Mouse (Mus musculus) heart, embryonic 11.5 days (tissue): ENCODE results near the gene Arhgap17. TPM values are rescaled to one million over a fixed set of nuclear protein-coding genes. Genes with fewer than 3 reads are reported as not detected.
A peak's percentile ranks its signal among the peaks of the same experiment; 100 is the strongest.

ENCODE experiments used
- ATAC-seq: fragments of 200-750 bp; cut with Nextera tagmentation; replicated peaks from 2 replicates; pipeline ENCODE4 v1.8.0; 2017; ENCODE audit warnings: moderate library complexity; ENCODE audit not compliant: insufficient number of reproducible peaks, low FRiP score, low TSS enrichment
- H3K27ac ChIP-seq: fragments of 300-500 bp; sonication (generic); 2 replicates; pipeline ENCODE4 v1.5.1; 2014; ENCODE audit warnings: mild to moderate bottlenecking, low read depth, low read length
- H3K27me3 ChIP-seq: fragments of 300-500 bp; sonication (generic); 2 replicates; pipeline ENCODE4 v1.6.1; 2014; ENCODE audit warnings: mild to moderate bottlenecking, low read length, mixed read lengths; ENCODE audit not compliant: control insufficient read depth, insufficient read depth
- H3K36me3 ChIP-seq: fragments of 300-500 bp; sonication (generic); 2 replicates; pipeline ENCODE4 v1.6.1; 2014; ENCODE audit warnings: mild to moderate bottlenecking, low read length, moderate library complexity, mixed read lengths; ENCODE audit not compliant: control insufficient read depth, insufficient read depth
- H3K4me1 ChIP-seq: fragments of 300-500 bp; sonication (generic); 2 replicates; pipeline ENCODE4 v1.6.1; 2014; ENCODE audit warnings: low read length; ENCODE audit not compliant: control insufficient read depth, insufficient read depth
- H3K4me2 ChIP-seq: fragments of 300-500 bp; sonication (generic); 2 replicates; pipeline ENCODE4 v1.6.1; 2014; ENCODE audit warnings: mild to moderate bottlenecking, moderate library complexity
- H3K4me3 ChIP-seq: fragments of 300-500 bp; sonication (generic); 2 replicates; pipeline ENCODE4 v1.5.1; 2014; ENCODE audit warnings: low read depth, low read length
- H3K9ac ChIP-seq: fragments of 300-500 bp; sonication (generic); 2 replicates; pipeline ENCODE4 v1.6.1; 2014; ENCODE audit warnings: mild to moderate bottlenecking, low read depth, low read length, moderate library complexity
- H3K9me3 ChIP-seq: fragments of 300-500 bp; sonication (generic); replicated peaks from 2 replicates; pipeline ENCODE4 v1.6.1; 2016; ENCODE audit warnings: low read length; ENCODE audit not compliant: control insufficient read depth
- WGBS: fragments of 180-500 bp; shearing (Covaris S2); extraction: QIAGEN DNeasy Blood & Tissue Kit; methylation state at CpG from one replicate; pipeline ENCODE4 v1.1.7; 2014; ENCODE audit not compliant: insufficient replicate concordance; 5-methylcytosine and 5-hydroxymethylcytosine counted together
- polyA plus RNA-seq: library from polyadenylated mRNA; unstranded; fragments of >200 nt; fragmentation: Nextera tagmentation; extraction: Ambion mirVana; gene quantifications from 2 replicates; pipeline ENCODE4 v1.2.1, GENCODE M21; 2014

Arhgap17 gene
- 21.1 and 23.0 TPM in 2 replicates for polyA plus RNA-seq

DNA sequence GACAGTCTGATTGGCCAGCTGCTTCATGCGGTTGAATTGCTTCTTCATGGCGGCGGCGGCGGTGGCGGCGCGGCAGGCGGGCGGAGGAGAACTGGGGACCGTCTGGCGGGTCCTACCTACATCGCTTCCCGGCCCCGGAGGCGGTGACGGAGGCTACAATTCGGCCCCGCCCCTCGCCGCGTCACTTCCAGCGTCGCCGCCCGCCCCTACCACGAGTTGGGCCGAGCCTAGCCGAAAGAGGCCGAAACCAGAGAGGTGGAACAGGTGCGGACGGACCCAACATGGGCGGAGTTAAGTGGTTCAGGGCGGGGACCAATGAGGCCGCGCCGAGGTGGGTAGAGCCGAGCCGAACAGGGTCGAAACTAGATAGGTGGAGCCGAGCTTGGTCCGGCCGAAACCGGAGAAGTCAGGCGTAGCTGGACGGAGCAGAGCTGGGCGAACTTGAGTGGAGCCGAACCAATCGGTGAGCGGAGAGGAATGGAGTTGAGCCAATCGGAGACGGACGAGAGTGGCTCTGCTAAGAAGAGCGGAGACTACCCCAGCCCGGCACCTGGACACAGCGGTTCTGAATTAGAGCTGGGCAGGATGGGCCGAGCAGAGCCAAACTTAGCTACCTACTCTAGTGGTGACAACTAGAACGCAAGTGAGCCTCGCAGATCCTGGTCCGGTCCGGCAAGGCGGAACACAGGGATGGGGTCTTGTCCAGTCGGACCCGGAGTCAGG, at the start of gene Arhgap17, which contains the start of gene Lcmt1:
Arhgap17 (minus strand) TSS at position 157 of the 723 bp plus-strand sequence.
Lcmt1 (plus strand) TSS at position 26 of the 723 bp plus-strand sequence.
- ATAC-seq, result peak; percentile 98

DNA sequence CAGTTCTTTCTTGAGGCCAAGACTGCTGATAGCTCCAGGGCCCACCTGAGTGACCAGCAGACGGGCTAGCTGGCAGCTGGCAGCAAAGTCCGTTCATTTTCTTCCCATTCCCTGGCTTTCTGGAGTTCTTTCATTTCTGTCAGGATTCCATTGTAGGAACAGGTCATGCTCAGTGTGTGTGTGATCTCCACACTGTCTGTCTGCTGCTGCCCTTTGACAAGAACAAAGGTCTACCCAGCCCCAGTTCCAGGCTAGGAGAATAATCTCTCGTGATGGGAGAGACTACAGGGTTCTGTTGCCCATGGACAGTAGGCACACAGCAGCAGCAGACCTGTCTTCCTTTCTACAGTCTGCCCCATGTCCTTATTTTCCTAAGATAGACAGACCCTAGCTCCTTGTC, 47.9 kb upstream of the Arhgap17 start:
- ATAC-seq, result no peak
- no peak overlapping the region for H3K4me2 ChIP-seq

More for the DNA sequence above, at the start of gene Arhgap17, which contains the start of gene Lcmt1:
- Histone ChIP-seq H3K27me3 (no peaks in the 10 kb centered on the region), H3K27ac (peak within 1 kb of the TSS; percentile 82), H3K9me3 (no peaks in the 10 kb centered on the region), H3K4me3 (peak within 1 kb of the TSS; percentile 71), H3K4me1 (peaks cover 28% of the 10 kb centered on the region), H3K9ac (peak within 1 kb of the TSS; percentile 78), H3K36me3 (no peaks in the 10 kb centered on the region), H3K4me2 (peak within 1 kb of the TSS; percentile 87)
- WGBS, result under 1% methylated on average over 64 of the region's 64 CpGs

DNA sequence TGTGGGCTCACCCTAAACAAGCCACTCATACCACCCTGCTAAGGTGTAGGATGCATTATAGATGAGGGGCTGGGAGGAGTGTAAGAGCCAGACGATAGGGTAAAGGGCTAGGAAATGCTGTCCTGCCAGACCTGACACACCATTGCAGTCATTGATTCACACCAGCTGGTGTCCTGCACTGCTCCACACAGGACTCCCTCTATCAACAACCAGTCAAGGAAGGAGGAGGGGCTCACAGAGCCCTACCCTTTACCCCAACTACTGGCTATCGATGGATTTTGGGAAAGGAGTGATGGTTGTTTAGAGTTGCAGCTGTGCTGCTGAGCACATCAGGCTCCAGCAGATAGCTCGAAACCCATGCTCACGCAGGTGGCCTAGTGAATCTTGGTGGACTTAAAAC, 47.1 kb upstream of the Arhgap17 start:
- ATAC-seq, result no peak
- Histone ChIP-seq H3K27ac (no peak overlapping the region), H3K4me3 (no peak overlapping the region), H3K27me3 (no peaks in the 10 kb centered on the region), H3K4me1 (no peaks in the 10 kb centered on the region), H3K9ac (no peak overlapping the region), H3K4me2 (no peak overlapping the region), H3K36me3 (no peaks in the 10 kb centered on the region), H3K9me3 (no peaks in the 10 kb centered on the region)
- WGBS, result 57% methylated on average over 4 of the region's 4 CpGs

More for the DNA sequence above, 47.9 kb upstream of the Arhgap17 start:
- WGBS, result 86% methylated on average over 3 of the region's 3 CpGs
- no peak overlapping the region for H3K9ac ChIP-seq
- H3K4me3 ChIP-seq, result no peak overlapping the region
- H3K9me3 ChIP-seq, result no peaks in the 10 kb centered on the region
- H3K27ac ChIP-seq, result no peak overlapping the region
- no peaks in the 10 kb centered on the region for H3K4me1 ChIP-seq
- H3K27me3 ChIP-seq, result no peaks in the 10 kb centered on the region
- peaks cover 6% of the 10 kb centered on the region for H3K36me3 ChIP-seq

DNA sequence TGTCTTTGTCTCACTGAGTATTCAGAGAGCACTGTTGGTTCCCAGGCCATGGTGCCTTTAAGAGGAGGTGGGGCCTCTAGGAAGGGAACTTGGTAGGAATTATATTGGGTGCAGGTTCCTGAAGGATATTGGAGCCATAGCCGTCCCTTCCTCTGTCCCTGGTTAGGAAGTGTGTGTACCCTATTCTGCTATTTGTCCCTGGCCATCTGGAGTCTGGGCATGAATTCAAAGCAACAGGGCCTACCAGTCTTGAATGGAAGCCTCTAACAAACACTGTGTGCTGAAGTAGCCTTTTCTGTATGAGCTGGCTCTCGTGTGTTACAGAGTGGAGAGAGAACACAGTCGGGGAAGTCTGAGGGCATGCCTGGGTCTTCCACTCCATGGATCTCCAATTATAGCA, 42.4 kb upstream of the Arhgap17 start:
- no peak for ATAC-seq
- H3K27me3 ChIP-seq, result no peaks in the 10 kb centered on the region
- WGBS, result 81% methylated on average over 3 of the region's 3 CpGs

DNA sequence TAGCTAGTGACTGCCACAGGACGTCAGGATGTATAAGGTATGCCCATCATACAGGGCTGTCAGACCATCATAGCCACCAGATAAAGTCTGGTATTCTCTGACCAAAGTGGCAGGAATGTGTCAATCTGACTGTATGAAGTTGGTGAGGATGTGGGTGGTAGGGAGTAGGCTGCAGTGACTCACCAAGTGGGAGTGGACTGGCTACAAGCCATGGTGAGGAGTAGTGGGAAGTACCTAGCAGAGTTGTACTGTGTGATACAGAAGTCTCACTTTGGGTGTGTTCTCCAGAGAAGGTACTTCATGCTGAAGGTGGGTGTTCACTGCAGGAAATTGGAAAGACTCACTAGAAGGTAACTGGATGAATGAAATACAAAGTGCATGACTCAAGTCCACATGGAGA, 41.4 kb upstream of the Arhgap17 start:
- no peak overlapping the region for H3K4me3 ChIP-seq
- no peaks in the 10 kb centered on the region for H3K9me3 ChIP-seq
- no peaks in the 10 kb centered on the region for H3K4me1 ChIP-seq
- H3K27me3 ChIP-seq, result no peaks in the 10 kb centered on the region
- ATAC-seq, result no peak
- no peak overlapping the region for H3K27ac ChIP-seq
- WGBS, result 68% methylated on average over 1 of the region's 1 CpGs
- no peak overlapping the region for H3K9ac ChIP-seq
- H3K36me3 ChIP-seq, result no peaks in the 10 kb centered on the region
- no peak overlapping the region for H3K4me2 ChIP-seq

More for the DNA sequence above, 42.4 kb upstream of the Arhgap17 start:
- Histone ChIP-seq H3K36me3 (no peaks in the 10 kb centered on the region), H3K4me3 (no peak overlapping the region), H3K27ac (no peak overlapping the region), H3K4me1 (no peaks in the 10 kb centered on the region), H3K9me3 (no peaks in the 10 kb centered on the region), H3K4me2 (no peak overlapping the region), H3K9ac (no peak overlapping the region)

DNA sequence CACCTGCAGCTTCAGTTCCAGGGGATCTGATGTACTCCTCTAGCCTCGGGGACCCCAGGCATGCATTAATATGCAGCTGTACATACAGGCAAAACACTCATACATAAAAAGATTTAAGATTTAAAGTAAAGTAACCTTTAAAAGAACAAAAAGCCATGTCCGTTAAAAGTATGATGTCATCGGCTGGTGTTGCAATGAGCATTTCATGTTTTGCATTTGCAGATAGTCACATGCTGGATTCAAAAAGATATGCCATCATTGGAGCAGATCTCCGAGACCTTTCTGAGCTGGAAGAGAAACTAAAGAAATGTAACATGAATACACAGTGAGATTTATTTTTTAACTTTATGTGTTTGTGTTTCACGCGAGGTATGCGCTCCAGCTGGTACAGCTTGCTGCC, 40.8 kb upstream of the Arhgap17 start:
- 91% methylated on average over 7 of the region's 7 CpGs for WGBS
- no peak for ATAC-seq

DNA sequence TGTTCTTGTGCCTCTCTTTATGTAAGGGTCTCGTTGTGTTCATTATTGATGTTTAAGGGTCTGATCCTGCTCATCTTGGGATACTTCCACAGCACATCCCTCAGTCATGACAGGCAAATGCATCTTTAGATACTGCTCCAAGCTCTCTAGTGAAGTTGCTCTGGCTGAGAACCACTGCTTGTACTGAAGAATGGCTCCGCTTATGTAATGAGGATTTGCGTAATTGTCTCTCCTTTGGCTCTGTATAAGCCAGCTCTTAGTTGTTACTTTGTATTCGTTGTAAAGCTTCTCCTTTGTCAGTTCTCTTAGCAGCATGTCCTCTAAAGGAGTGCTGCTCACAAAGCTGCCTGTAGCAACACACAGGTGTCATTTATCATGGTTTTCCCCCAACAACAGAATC, 37.3 kb upstream of the Arhgap17 start:
- 0 out of 2 replicates have a peak, but pooled peaks cover 7% of the 10 kb centered on the region for H3K36me3 ChIP-seq
- H3K9me3 ChIP-seq, result no peaks in the 10 kb centered on the region
- no peak overlapping the region for H3K27ac ChIP-seq
- H3K4me2 ChIP-seq, result no peak overlapping the region
- H3K9ac ChIP-seq, result no peak overlapping the region
- no peak overlapping the region for H3K4me3 ChIP-seq
- H3K4me1 ChIP-seq, result peaks cover 10% of the 10 kb centered on the region
- WGBS, result 91% methylated on average over 4 of the region's 4 CpGs
- H3K27me3 ChIP-seq, result no peaks in the 10 kb centered on the region
- no peak for ATAC-seq

More for the DNA sequence above, 40.8 kb upstream of the Arhgap17 start:
- Histone ChIP-seq H3K36me3 (no peaks in the 10 kb centered on the region), H3K27ac (no peak overlapping the region), H3K9ac (no peak overlapping the region), H3K4me1 (no peaks in the 10 kb centered on the region), H3K27me3 (no peaks in the 10 kb centered on the region), H3K4me2 (no peak overlapping the region), H3K4me3 (no peak overlapping the region), H3K9me3 (no peaks in the 10 kb centered on the region)

DNA sequence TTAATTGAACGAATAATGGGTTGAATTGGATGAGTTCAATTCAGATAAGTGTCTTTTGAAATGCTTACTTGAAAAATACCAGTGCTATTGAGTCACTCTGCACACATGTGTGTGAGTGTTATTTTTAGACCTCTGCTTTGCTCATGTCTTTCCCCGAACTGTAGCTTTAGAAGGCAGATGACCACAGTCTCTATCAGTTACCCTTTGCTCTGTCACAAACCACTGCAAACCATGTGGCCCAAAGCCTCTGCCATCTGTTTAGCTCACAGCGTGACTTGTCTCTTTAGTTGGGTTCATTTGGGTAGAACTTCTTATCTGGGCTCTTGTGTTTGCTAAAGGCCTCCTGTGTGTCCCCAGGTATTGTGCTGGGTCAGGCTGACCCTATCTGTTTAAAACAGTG, 35.9 kb upstream of the Arhgap17 start:
- Histone ChIP-seq H3K4me1 (peaks cover 10% of the 10 kb centered on the region), H3K4me2 (no peak overlapping the region), H3K36me3 (peaks cover 7% of the 10 kb centered on the region; the same call in 1 of the 2 replicates), H3K4me3 (no peak overlapping the region), H3K9ac (no peak overlapping the region), H3K27ac (peak overlapping the region; percentile 16; the same call in 1 of the 2 replicates), H3K9me3 (no peaks in the 10 kb centered on the region), H3K27me3 (no peaks in the 10 kb centered on the region)
- peak; percentile 46; the same call in 1 of the 2 replicates for ATAC-seq
- WGBS, result 30% methylated on average over 3 of the region's 3 CpGs
